Mouse (Mus musculus): Measurements from ENCODE around the gene Cul9.
"Not testable (repeated sequence)": the region's sequence is repeated elsewhere in the genome, so short reads cannot be mapped to it uniquely, and the experiment has no call there.

Cul9 gene

GRCm38 (mm10) chr17:46502775-46503174, 43.4 kb downstream of the Cul9 start:
- DNase-seq (ENCODE audit: low spot score), result no peak

DNA sequence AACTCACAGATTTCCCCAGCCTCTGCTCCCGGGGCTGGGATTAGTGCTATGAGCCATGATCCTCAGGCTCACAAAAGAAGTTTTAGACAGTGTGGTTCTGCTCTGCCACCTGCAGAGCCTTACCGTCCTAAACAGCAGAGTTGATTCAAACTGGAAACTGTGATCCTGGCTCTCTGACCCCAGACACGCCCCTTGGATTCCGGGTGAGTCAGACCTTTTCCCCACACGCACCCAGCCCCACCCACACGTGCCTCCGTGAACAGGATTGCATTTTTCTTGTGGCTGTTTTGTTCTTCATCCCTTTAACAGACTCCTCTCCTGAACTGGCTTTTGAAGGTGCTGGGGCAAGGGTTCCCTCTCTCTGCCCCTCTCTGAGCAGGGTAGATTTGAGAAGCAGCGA, 48.2 kb downstream of the Cul9 start:
- DNase-seq (ENCODE audit: low spot score), result no peak

GRCm38 (mm10) chr17:46496623-46497434, 49.4 kb downstream of the Cul9 start, which contains the start of gene Dnph1:
Gene Dnph1, plus strand, starts transcription at chr17:46496711.
- DNase-seq (ENCODE audit: low spot score), result peak; percentile 75

DNA sequence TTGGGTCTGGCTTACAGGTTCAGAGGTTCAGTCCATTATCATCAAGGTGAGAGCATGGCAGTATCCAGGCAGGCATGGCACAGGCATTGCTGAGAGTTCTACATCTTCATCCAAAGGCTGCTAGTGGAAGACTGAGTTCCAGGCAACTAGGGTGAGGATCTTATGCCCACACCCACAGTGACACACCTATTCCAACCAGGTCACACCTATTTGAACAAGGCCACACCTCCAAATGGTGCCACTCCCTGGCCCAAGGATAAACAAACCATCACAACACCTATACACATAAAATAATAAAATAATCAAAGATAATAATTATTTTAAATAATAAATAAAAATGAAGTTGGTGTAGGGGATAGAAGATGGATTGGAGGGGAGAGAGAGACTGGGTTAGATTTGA, 50.1 kb downstream of the Cul9 start:
- not testable (repeated sequence) for DNase-seq (ENCODE audit: low spot score)

DNA sequence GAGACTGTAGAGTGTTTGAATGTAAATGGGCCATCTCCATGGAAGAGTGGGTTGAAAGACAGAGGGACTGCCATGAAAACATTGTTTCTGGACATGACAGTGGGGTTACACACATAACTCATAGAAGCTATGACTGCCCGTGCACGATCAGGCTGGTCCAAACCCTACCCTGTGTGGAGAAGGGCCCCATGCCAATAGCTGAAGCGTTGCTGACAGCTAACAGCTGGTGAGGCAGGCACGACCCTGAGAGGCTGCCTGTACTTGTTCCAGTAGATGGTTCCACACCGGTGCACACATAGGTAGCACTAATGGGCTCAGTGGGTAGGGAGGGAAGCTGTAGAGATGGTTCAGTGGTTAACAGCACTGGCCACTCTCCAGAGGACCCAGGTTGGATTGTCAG, 50.7 kb downstream of the Cul9 start:
- DNase-seq (ENCODE audit: low spot score), result no peak

- DNase-seq (ENCODE audit: low spot score), result no peak
These were observed 58.8 kb downstream of the Cul9 start, which contains the start of gene Ttbk1 for GRCm38 (mm10) chr17:46487431-46487830. Gene Ttbk1, minus strand, starts transcription at chr17:46487675.

GRCm38 (mm10) chr17:46486995-46487394, 59.2 kb downstream of the Cul9 start:
- no peak for DNase-seq (ENCODE audit: low spot score)

- no peak for DNase-seq (ENCODE audit: low spot score)
These were observed 61.7 kb downstream of the Cul9 start for GRCm38 (mm10) chr17:46484461-46484875.

GRCm38 (mm10) chr17:46484021-46484431, 62.2 kb downstream of the Cul9 start:
- no peak for DNase-seq (ENCODE audit: low spot score)

DNA sequence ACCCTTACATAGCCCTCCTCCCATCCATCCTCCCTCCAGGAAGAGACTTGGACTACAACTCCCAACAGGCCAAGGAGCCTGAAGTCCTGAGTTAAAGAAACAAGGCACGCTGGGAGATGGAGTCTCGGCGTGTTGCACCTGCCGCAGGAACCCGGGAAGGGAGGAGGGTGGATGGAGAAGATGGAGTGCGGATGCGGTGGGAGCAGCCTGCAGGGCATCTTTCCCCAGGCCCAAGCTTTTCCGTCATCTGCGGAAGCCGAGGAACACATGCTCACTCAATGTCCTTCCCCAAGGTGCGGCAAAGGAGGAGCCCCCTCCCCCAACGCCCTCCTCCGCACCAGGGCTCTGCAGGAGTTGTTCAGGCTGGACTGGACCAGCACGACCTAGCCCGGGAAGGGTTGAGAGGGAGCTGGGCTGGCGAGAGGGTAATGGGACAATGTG, 62.6 kb downstream of the Cul9 start:
- DNase-seq (ENCODE audit: low spot score), result peak; percentile 56

DNA sequence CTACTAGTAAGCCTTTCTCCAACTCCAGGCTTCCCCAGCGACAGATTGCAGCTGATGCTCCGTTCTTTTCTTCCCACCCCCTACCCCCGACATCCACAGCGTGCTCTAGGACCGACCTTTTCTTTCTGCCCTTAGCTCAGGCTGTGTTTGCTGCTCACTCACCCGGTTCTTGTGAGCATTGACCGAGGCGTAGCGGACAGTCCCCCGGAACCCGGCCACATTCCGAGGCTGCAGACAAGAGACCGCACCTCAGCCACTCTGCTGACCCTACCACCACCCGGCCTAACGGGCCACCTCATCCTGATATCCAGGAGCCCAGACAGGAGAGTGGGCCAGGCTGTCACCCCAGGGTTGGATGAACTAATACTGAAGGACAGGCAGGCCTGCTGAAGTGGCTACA, 68.9 kb downstream of the Cul9 start:
- DNase-seq (ENCODE audit: low spot score), result no peak

GRCm38 (mm10) chr17:46476601-46477000, 69.6 kb downstream of the Cul9 start:
- DNase-seq (ENCODE audit: low spot score), result no peak

DNA sequence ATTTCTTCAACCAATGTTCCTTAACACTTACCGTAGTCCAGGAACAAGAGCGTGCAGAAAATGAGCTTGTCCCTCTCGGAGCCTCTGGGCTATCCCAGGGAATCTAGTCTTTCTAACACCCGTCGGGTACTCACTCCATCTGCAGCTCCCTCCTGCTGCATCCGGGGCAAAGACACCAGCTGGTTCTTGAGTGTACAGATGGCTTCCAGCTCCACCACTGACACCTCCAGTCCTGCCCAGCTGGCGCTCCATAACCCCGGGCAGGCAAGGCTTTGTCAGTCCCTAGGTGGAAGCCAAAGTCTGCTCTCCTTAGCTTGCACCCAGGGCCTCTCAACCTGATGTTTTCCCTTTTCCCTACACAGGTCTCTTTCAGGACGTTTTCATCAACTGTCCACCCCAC, 78.4 kb downstream of the Cul9 start:
- no peak for DNase-seq (ENCODE audit: low spot score)

- no peak for DNase-seq (ENCODE audit: low spot score)
These were observed 84.0 kb downstream of the Cul9 start for GRCm38 (mm10) chr17:46462226-46462625.

DNA sequence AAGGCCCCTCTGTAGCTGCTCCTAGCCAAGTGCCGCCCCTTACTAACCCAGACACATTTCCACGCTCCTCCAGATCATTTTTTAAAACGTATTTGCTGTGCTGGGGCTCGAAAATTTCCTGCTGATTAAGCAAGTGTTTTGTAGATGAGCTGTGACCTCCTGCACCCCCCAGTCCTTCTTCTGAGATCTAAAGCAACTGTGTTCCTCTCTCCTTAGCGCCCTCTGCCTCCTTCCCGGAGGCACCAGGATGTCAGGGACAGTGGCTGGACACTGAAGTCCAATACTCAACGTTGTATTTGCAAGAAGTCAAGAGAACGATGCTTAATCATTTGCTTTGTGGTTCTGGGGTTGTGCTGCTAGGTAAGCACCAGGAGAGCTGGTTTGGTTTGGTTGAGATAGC, 84.8 kb downstream of the Cul9 start:
- DNase-seq (ENCODE audit: low spot score), result no peak

DNA sequence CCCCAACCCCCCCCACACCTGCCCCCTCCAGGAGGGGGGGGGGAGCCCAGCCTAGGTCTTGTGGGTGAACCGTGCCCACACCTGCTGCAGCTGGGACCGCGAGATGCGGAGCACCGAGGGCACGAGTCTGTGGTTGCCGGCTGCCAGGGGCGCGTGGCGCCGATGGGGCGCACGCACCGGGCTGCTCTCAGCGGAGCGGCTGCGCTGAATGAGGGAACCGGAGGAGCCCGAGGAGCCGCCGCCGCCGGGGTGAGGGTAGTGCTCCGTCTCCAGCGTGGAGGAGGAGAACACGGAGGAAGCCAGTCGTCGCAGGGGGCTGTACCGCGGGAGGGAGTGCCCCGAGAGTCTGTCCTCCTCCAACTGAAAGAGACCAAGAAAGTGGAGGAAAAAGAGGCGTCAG, 85.5 kb downstream of the Cul9 start:
- no peak for DNase-seq (ENCODE audit: low spot score)

- no peak for DNase-seq (ENCODE audit: low spot score)
These were observed 87.7 kb downstream of the Cul9 start for GRCm38 (mm10) chr17:46458439-46458838.

- DNase-seq (ENCODE audit: low spot score), result peak; percentile 70
These were observed 88.4 kb downstream of the Cul9 start for GRCm38 (mm10) chr17:46457791-46458190.

- peak; percentile 70 for DNase-seq (ENCODE audit: low spot score)
These were observed 91.0 kb downstream of the Cul9 start for GRCm38 (mm10) chr17:46455110-46455691.

GRCm38 (mm10) chr17:46454539-46454938, 91.6 kb downstream of the Cul9 start:
- DNase-seq (ENCODE audit: low spot score), result no peak

GRCm38 (mm10) chr17:46453970-46454411, 92.2 kb downstream of the Cul9 start:
- DNase-seq (ENCODE audit: low spot score), result no peak

DNA sequence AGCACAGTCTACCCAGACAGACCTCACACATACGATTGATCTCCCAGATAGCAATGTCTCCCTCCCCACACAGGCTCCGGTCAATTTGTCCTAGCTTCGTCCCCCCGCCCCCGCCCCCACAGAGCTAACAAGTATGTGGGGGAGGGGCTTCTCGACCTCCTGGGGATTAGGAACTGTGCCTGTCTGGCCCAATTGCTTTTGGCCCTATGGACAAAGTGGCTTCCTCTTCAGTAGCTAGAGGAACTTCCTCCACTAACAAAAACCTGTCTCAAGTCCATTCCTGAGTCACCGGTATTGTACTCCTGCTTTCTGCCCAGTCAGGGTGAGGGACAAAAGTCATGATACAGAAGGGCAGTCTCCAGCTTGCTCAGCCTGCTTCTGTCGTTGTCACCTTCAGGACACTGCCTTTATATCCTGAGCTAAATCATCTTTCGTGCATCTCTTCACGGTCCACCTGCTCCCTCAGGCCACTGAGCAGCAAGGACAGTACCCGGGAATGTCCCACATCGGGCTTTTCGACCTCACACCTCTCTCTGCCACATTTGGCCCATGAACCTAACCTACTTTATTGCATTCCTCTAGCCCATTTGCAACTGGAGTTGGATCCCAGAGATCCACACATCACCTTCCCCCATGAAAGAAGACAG, 92.8 kb downstream of the Cul9 start:
- no peak for DNase-seq (ENCODE audit: low spot score)

DNA sequence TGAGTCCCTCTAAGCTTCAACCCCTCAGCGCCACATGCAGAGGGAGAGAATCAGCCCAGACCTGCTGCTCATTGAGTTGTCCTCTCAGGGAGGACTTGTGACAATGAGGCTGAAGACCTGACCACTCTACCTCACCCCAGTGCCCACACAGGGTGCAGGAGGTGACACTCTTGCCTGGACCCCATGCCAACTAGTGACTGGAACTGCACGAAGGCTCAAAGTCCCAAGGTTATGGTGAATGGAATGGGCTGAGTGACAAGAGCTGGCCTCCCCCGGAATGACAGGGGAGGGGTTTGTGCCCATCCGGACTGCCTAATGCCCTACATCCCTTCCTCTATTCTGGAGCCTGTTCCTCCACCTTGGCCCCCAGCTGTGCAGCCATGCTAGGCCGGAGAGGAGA, 93.5 kb downstream of the Cul9 start:
- no peak for DNase-seq (ENCODE audit: low spot score)
